Mouse (Mus musculus): ENCODE measurements at regions not wholly inside any gene's neighbourhood (a gene's known extent, or its start where the extent isn't known, plus 50 kb on each side); places are given as distances from the start of the nearest gene placed in this dataset.

DNA sequence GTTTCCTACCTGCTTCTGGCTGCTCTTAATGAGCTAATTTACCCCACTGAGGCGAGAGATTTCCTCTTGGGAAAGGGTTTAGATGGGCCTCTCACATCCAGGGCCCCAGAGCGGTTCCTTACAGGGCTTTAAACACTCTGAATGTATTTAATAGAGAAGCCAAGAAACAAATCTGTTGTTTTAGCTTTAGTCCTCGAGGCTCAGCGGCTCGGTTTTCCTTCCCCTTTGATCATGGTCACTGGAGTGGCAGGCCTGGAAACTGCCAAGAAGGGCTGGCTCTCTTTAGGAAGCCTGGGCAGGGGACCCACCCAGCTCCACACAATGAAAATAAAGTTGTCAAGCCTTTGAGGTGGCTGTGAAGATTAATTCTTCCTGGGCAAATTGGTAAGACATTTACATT lies 127.5 kb upstream of the Jag1 start:
- TF ChIP-seq CTCF (IDR thresholded peaks at IDR 0.05; ENCODE audit: low read depth, low read length) (no peak), POLR2A (IDR thresholded peaks at IDR 0.05; ENCODE audit: borderline replicate concordance, low read depth, low read length) (no peak)
